Mouse (Mus musculus) gastrocnemius, postnatal 25 days (tissue): ENCODE measurements at regions not wholly inside any gene's neighbourhood (a gene's known extent, or its start where the extent isn't known, plus 50 kb on each side); places are given as distances from the start of the nearest gene placed in this dataset.

Experiments
- DNase-seq: peaks from one replicate; pipeline ENCODE4 v3.0.0; 2022

DNA sequence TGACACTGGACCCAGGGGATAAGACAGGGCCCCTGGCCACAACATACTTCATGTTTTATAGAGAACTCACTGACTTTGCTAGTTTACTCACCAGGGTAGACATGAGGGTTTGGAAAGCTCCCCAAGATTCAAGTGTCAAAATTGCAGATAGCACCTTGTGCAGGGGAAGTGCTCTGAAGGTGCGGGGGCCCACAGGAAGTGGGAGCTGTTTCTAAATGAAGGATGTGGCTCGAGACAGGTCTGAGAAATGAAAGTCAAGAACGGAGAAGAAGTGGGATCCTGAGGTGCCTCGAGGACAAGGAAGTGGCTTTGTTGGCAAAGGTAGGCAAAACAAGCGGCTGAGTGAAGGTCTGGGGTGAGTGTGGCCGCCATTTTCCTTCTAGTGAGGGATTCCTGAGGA is 157.8 kb upstream of the Id2 start:
- no peak for DNase-seq

- DNase-seq, result no peak
These were observed 156.0 kb upstream of the Id2 start for GRCm38 (mm10) chr12:25252776-25253510.

- no peak for DNase-seq
These were observed 154.7 kb upstream of the Id2 start for GRCm38 (mm10) chr12:25251411-25252171.

DNA sequence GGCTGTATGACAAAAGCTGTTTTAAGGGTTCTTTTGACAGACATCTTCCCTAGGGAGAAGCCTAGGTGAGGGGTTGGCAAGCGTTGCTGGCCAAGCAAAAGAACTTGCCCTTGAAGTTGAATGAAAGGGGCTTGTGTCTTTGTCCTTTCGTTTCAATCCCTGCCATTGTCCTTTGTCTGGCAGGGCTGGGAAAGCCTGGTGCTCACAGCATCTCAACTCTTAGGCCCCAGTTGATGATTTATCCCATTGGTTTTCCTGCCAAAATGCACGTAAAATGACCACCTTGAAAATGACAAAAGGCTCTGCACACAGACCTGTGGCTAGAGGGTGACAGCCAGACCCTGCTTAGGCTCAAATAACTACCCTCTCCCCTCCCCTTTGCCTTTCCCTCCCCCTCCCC is 153.9 kb upstream of the Id2 start:
- no peak for DNase-seq

- no peak for DNase-seq
These were observed 151.9 kb upstream of the Id2 start for GRCm38 (mm10) chr12:25248681-25249366.

DNA sequence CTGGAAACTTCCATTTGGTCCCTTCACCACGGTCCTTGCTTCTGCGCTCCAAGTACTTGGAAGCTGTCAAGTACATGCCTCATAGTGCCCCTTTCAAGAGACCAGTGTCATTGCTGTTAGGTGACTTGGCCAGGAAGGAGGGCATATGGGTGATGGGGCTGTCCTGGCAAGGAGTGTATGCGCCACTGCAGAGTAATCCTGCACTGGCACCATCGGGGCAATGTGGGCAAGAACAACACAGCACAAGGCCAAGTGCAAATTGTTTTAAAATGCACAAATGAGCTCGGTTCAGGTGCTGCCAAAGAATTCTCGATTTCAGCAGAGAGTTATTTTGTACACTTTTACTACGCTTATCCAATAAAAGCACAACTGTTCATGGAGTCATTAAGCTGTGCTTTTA is 149.6 kb upstream of the Id2 start:
- no peak for DNase-seq

- DNase-seq, result no peak
These were observed 148.7 kb upstream of the Id2 start for GRCm38 (mm10) chr12:25245661-25246060.

- DNase-seq, result no peak
These were observed 148.3 kb upstream of the Id2 start for GRCm38 (mm10) chr12:25245251-25245650.

- no peak for DNase-seq
These were observed 147.7 kb upstream of the Id2 start for GRCm38 (mm10) chr12:25244666-25245065.

DNA sequence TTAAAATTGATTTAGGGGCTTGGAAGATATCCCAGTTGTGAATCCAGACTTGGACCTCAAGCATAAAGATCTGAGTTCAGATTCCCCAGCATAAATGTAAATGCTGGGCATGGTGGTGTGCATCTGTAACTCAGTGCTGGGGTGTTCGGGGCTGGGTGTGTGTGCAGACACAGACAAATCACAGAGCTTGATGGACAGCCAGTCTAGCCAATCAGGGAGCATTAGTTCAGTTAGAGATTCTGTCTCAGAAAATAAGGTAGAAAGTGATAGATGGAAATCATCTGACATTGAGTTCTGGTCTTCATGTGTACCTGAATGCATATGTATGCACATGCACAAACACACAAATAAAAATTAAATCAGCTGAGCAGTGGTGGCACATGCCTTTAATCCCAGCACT is 147.0 kb upstream of the Id2 start:
- no peak for DNase-seq

DNA sequence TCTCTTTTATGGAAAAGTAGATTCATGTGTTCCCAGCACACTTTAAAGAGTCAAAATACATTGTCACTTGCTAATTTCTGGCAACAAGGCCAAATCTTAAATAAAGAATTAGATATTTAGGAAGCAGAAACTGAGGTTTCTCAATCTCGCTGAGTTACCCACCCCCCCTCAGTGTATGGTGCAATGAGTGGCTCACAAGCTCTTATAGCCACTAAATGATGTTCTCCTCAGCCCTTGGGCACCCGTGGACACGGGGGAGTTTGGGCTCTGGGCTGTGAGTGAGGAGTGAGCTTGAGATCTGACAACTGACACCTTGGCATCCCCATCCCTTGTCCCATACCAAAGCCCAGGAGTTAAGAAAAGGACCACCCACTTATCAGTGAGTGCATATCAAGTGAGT is 145.4 kb upstream of the Id2 start:
- no peak for DNase-seq

- no peak for DNase-seq
These were observed 144.7 kb upstream of the Id2 start for GRCm38 (mm10) chr12:25241675-25242074.

DNA sequence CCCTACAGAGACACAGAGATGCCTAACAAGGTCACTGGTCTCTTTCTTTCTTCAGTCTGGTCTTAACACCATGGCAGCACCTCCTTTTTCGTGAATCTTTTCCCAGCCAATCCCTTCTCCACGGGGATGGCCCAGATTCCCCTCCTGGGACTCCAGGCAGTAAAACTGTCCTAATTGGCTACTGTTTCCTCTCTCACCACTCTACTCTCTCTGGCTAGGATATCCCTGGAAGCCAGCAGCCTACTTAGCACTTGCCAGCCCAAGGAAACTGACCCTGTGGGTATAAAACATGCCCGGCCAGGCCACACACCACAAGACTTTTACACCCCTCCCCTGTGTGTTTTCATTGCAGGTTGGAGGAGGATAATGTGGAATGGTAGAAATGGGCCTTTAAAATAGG is 143.9 kb upstream of the Id2 start:
- peak; percentile 23 for DNase-seq

DNA sequence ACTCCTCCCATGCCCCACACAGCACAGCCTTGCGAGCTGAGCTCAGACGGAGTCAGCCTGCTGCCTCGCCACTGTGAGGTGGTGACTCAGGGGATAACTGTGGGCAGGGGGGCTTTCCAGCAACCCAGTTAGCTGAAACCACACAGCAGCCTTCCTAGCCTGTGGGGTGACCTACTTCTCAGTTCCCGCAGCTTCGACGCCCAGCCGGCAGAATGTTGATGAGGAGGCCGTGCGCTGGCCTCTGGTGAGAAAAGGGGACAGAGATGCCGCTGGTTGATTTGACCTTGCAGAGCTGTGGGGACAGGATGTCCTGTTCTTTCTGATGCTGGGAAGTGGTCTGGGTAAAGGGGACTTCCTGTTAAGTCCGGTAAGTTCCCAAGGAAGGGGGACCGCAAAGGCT is 143.2 kb upstream of the Id2 start:
- DNase-seq, result no peak

DNA sequence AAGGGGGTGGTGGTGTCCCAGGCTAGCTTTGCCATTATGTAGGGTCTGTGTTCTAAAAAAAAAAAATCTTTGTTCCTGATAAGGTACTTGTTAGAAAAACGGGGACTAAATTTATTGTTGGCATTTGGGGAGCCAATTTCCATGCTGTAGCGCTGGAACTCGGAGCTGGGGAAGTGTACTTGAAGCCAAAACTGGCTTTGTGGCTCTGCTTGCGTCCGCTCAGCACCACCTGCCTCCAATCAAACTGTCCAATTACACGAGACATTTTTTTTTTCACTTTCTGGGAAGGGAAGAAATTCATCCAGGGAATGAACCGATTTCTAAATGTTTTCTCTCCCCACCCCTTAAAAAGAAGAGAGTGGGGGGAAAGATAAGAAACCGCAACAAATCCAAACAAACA is 138.1 kb upstream of the Id2 start:
- DNase-seq, result no peak

DNA sequence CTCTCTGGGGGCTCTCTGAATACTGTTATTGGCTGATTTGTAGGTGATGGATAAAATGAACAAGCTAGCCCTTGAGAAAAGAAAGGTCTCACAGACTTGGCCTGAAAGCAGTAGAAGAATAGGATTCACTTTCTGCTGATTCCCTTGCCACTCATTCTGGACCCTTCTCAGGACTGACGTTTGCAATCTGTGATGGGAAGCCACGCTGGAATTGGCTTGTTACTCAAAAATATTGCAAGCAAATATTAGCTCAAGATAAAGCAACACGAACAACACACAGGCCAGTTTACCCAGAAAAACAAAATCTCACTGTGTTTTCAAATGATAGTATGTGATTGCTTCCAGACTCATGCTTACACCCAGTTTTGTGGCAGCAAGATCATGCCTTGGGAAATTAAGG is 137.7 kb upstream of the Id2 start:
- peak; percentile 39 for DNase-seq

- no peak for DNase-seq
These were observed 136.1 kb upstream of the Id2 start for GRCm38 (mm10) chr12:25233027-25233535.

- no peak for DNase-seq
These were observed 135.6 kb upstream of the Id2 start for GRCm38 (mm10) chr12:25232358-25233026.

DNA sequence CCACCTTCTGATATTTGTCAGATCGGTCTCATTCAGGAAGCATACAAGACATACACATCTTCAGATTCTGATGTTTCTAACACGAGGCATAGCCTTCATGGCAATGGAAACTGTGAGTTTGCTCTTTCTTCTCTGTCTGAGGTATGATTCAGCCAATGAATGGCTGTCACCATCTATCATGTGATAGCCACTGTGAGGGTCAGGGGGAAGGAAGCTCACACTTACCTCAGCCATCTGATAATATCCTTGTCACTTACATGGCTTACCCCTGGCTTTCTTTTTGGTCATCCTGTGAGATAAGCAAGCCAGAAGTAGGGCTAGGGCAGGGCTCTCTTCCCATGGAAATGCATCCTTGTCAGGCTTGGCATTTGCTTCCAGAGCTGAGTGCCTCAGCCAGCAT is 131.8 kb upstream of the Id2 start:
- no peak for DNase-seq

GRCm38 (mm10) chr12:25227736-25228135 is 130.8 kb upstream of the Id2 start:
- DNase-seq, result no peak

DNA sequence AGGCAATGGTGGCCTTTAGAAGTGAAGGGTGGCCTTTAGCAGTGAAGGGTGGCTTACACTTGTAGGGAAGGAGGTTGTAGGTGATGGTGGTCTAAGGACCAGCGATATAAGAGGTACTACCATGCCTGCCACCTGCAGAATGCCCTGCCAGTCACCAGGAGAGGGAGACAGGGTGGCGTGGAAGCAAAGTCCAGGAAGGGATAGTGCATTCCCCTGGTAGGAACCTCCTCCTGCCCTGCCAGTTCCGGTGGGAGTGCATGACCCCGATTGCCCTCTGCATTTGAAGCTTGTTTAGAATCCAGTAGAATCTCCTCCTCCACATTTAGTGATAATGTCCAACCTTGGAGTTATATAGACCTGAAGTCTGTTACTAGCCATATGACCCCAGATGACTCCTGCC is 127.7 kb upstream of the Id2 start:
- DNase-seq, result no peak

DNA sequence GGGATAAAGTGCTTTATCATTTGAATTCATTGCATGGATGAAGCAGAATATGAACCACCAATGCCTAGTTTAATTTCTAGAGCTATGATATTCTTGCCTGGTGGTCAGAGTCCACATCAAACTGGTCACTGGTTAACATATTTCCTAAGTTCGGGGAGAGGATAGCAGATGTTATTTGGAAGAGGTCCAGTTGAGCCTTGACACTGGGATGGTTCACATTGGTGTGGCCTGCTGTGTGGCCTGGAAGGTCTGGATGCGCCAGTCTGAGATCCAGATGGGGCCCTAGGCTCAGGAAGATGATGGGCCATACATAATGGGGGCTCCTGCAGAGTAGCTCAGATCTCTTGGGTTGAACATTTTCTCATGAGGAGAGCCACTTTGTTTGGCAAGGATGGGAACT is 127.3 kb upstream of the Id2 start:
- DNase-seq, result no peak

- DNase-seq, result no peak
These were observed 126.6 kb upstream of the Id2 start for GRCm38 (mm10) chr12:25223539-25223938.
